Mouse (Mus musculus): Measurements from ENCODE around the gene Xrra1.

GRCm38 (mm10) chr7:99889175-99889880 lies 30.4 kb downstream of the Xrra1 start:
- TF ChIP-seq POLR2A (IDR thresholded peaks at IDR 0.05; ENCODE audit: low read depth, low read length) (no peak), CTCF (IDR thresholded peaks at IDR 0.05; ENCODE audit: extremely low read depth, insufficient read length, insufficient replicate concordance, low read depth, low read length) (no peak; the same call in 1 of the 2 replicates)

Data from small intestine, adult 2 months (tissue).